Mouse (Mus musculus): ENCODE measurements at regions not wholly inside any gene's neighbourhood (a gene's known extent, or its start where the extent isn't known, plus 50 kb on each side); places are given as distances from the start of the nearest gene placed in this dataset.

DNA sequence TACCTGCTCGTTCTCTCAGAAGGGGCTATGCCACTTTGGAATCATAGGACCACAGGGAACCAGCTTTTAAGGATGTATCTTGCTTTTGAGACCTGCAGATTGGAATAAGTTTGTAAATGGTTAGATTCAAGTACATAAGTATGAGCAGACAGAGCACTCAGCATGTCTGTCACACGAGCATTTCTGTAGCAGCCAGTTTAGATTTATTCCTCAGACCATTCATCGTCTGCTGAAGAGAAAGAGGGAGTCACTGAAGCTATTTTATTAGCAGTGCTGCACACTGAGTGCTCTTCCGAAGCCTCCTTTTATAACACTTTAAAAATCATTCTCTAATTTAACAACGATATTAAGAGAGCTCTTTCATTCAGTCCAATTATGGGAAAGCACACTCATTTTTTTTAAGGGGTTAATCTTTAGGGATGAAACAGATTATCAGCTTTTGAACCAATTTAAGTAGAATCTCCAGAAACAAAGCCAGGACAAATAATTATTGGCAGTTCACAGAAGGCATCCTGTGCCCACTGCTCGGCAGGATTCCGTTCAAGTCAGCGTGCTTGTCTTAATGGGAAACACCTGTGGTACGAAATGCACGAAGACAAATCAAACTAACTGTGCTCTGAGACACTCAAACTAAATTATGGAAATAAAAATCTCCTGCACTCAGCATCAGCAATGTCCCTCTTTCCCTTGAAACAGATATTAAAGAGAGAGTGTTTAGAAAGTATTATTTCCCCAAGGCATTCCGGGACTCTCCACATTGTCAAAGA, 846.3 kb upstream of the Adgrl2 start:
- 43% methylated on average over 11 of the region's 11 CpGs for WGBS

GRCm38 (mm10) chr3:149827181-149827580, 836.8 kb upstream of the Adgrl2 start:
- no peaks in the 10 kb centered on the region for H3K27me3 ChIP-seq (ENCODE audit: control insufficient read depth, insufficient read depth, low read length)
- H3K4me3 ChIP-seq (replicated peaks; ENCODE audit: insufficient read depth, low read depth, low read length): no peak overlapping the region
- no peak overlapping the region for H3K27ac ChIP-seq (ENCODE audit: insufficient read depth, low read length)
- no peak for TF ChIP-seq CTCF (IDR thresholded peaks at IDR 0.05; ENCODE audit: borderline replicate concordance, insufficient read depth, low read depth, low read length)
- TF ChIP-seq POLR2A (IDR thresholded peaks at IDR 0.05; ENCODE audit: borderline replicate concordance, insufficient read depth, low read length): no peak
- no peak for DNase-seq
- no peaks in the 10 kb centered on the region for H3K4me1 ChIP-seq (ENCODE audit: control insufficient read depth, insufficient read depth, low read length)
- 91% methylated on average over 2 of the region's 2 CpGs for WGBS

More for the DNA sequence above, 846.3 kb upstream of the Adgrl2 start:
- Histone ChIP-seq H3K27ac (ENCODE audit: insufficient read depth, low read length) (no peak overlapping the region), H3K4me1 (ENCODE audit: control insufficient read depth, insufficient read depth, low read length) (no peaks in the 10 kb centered on the region), H3K4me3 (replicated peaks; ENCODE audit: insufficient read depth, low read depth, low read length) (no peak overlapping the region), H3K27me3 (ENCODE audit: control insufficient read depth, insufficient read depth, low read length) (no peaks in the 10 kb centered on the region)
- TF ChIP-seq CTCF (IDR thresholded peaks at IDR 0.05; ENCODE audit: borderline replicate concordance, insufficient read depth, low read depth, low read length) (no peak), POLR2A (IDR thresholded peaks at IDR 0.05; ENCODE audit: borderline replicate concordance, insufficient read depth, low read length) (no peak)
- DNase-seq: no peak

- no peaks in the 10 kb centered on the region for H3K27me3 ChIP-seq (ENCODE audit: control insufficient read depth, insufficient read depth, low read length)
- 81% methylated on average over 9 of the region's 9 CpGs for WGBS
- TF ChIP-seq CTCF (IDR thresholded peaks at IDR 0.05; ENCODE audit: borderline replicate concordance, insufficient read depth, low read depth, low read length) (no peak), POLR2A (IDR thresholded peaks at IDR 0.05; ENCODE audit: borderline replicate concordance, insufficient read depth, low read length) (no peak)
Measured at GRCm38 (mm10) chr3:149826757-149827156, 836.4 kb upstream of the Adgrl2 start.

GRCm38 (mm10) chr3:149820670-149821069, 830.3 kb upstream of the Adgrl2 start:
- no peak for DNase-seq
- Histone ChIP-seq H3K27ac (ENCODE audit: insufficient read depth, low read length) (no peak overlapping the region), H3K27me3 (ENCODE audit: control insufficient read depth, insufficient read depth, low read length) (no peaks in the 10 kb centered on the region), H3K4me3 (replicated peaks; ENCODE audit: insufficient read depth, low read depth, low read length) (no peak overlapping the region), H3K4me1 (ENCODE audit: control insufficient read depth, insufficient read depth, low read length) (no peaks in the 10 kb centered on the region)
- WGBS: 84% methylated on average over 3 of the region's 3 CpGs
- TF ChIP-seq CTCF (IDR thresholded peaks at IDR 0.05; ENCODE audit: borderline replicate concordance, insufficient read depth, low read depth, low read length) (no peak), POLR2A (IDR thresholded peaks at IDR 0.05; ENCODE audit: borderline replicate concordance, insufficient read depth, low read length) (no peak)

More at GRCm38 (mm10) chr3:149826757-149827156, 836.4 kb upstream of the Adgrl2 start:
- no peak for DNase-seq
- no peaks in the 10 kb centered on the region for H3K4me1 ChIP-seq (ENCODE audit: control insufficient read depth, insufficient read depth, low read length)
- no peak overlapping the region for H3K4me3 ChIP-seq (replicated peaks; ENCODE audit: insufficient read depth, low read depth, low read length)
- H3K27ac ChIP-seq (ENCODE audit: insufficient read depth, low read length): no peak overlapping the region

DNA sequence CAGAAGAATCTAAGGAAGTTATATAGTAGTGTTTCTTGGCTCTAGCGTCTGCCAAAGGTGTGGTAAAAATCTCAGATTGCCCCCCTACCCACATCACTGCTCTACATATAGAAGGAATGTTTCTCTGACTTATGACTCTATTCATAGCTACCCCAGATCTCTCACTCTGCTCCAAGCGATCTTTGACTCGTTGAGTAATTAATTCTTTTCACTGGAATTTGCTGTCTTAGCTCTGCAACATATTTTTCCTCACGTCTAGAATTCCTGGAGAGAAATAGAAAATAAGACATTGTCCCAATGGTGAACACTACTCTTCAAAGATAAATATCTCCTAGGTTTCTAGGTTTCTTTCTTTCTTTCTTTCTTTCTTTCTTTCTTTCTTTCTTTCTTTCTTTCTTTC, 829.5 kb upstream of the Adgrl2 start:
- Histone ChIP-seq H3K27ac (ENCODE audit: insufficient read depth, low read length) (no peak overlapping the region), H3K27me3 (ENCODE audit: control insufficient read depth, insufficient read depth, low read length) (no peaks in the 10 kb centered on the region), H3K4me3 (replicated peaks; ENCODE audit: insufficient read depth, low read depth, low read length) (no peak overlapping the region), H3K4me1 (ENCODE audit: control insufficient read depth, insufficient read depth, low read length) (no peaks in the 10 kb centered on the region)
- no peak for TF ChIP-seq CTCF (IDR thresholded peaks at IDR 0.05; ENCODE audit: borderline replicate concordance, insufficient read depth, low read depth, low read length)
- TF ChIP-seq POLR2A (IDR thresholded peaks at IDR 0.05; ENCODE audit: borderline replicate concordance, insufficient read depth, low read length): no peak
- no peak for DNase-seq
- 75% methylated on average over 4 of the region's 4 CpGs for WGBS

DNA sequence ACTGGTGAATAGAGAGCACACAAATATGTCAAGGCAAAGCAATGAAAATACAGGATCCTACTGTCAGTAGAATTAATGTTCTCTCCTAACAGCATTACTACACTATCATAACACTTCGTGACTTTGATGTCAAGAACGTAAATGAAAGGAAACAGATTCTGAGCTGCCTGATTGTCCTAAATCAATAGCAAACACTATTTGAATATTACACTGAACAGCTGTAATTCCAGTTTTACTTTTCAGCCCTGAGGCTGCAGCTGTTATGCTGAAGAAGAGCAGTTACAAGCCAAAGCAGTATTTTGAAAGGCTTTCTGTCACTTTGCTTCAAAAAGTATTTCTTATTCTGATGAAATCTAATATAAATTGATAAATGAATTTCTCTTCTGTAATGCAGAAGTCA, 828.7 kb upstream of the Adgrl2 start:
- 87% methylated on average over 2 of the region's 2 CpGs for WGBS
- Histone ChIP-seq H3K4me3 (replicated peaks; ENCODE audit: insufficient read depth, low read depth, low read length) (no peak overlapping the region), H3K27ac (ENCODE audit: insufficient read depth, low read length) (no peak overlapping the region), H3K4me1 (ENCODE audit: control insufficient read depth, insufficient read depth, low read length) (no peaks in the 10 kb centered on the region), H3K27me3 (ENCODE audit: control insufficient read depth, insufficient read depth, low read length) (no peaks in the 10 kb centered on the region)
- TF ChIP-seq POLR2A (IDR thresholded peaks at IDR 0.05; ENCODE audit: borderline replicate concordance, insufficient read depth, low read length): no peak
- no peak for TF ChIP-seq CTCF (IDR thresholded peaks at IDR 0.05; ENCODE audit: borderline replicate concordance, insufficient read depth, low read depth, low read length)
- DNase-seq: no peak

DNA sequence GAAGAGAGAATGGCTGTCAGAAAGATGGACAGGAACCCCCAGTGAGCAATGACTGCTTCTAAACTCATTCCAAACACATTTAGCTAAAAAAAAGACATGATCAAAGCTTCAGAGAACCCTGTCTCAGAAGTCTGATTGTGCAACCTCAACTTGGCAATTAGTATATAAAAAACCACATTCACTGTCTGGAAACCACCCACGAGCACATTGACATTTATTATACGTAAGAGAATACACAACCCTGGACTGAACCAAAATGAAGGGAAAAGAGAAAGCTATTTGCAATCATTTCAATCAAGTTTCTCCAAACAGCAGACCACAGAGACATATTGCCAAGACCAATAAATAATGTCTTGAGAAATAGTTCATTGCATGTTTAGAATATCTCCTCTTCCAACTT, 820.7 kb upstream of the Adgrl2 start:
- no peak for DNase-seq
- Histone ChIP-seq H3K4me3 (replicated peaks; ENCODE audit: insufficient read depth, low read depth, low read length) (no peak overlapping the region), H3K27ac (ENCODE audit: insufficient read depth, low read length) (no peak overlapping the region), H3K27me3 (ENCODE audit: control insufficient read depth, insufficient read depth, low read length) (no peaks in the 10 kb centered on the region), H3K4me1 (ENCODE audit: control insufficient read depth, insufficient read depth, low read length) (no peaks in the 10 kb centered on the region)
- WGBS: 61% methylated on average over 2 of the region's 2 CpGs
- TF ChIP-seq POLR2A (IDR thresholded peaks at IDR 0.05; ENCODE audit: borderline replicate concordance, insufficient read depth, low read length) (no peak), CTCF (IDR thresholded peaks at IDR 0.05; ENCODE audit: borderline replicate concordance, insufficient read depth, low read depth, low read length) (no peak)

DNA sequence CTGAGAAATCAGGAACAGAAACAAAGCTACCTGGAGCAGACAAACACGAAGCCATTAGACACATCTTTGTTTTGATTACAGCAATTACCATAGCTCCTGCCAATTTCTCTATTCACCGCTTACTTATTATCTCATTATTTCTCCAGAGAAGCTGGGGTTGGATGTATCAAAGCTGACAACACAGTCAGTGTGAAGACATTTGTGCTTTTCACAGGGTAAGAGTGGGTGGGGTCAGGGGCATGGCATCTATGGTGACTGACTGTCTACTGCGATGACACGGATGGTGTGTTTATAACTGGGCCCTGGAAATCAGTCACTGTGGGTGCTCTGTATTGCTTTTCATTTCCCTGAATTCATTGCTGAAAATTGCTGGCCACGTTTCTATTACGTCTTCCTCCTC, 815.0 kb upstream of the Adgrl2 start:
- TF ChIP-seq POLR2A (IDR thresholded peaks at IDR 0.05; ENCODE audit: borderline replicate concordance, insufficient read depth, low read length) (no peak), CTCF (IDR thresholded peaks at IDR 0.05; ENCODE audit: borderline replicate concordance, insufficient read depth, low read depth, low read length) (no peak)
- no peak for DNase-seq
- Histone ChIP-seq H3K27me3 (ENCODE audit: control insufficient read depth, insufficient read depth, low read length) (no peaks in the 10 kb centered on the region), H3K27ac (ENCODE audit: insufficient read depth, low read length) (no peak overlapping the region), H3K4me3 (replicated peaks; ENCODE audit: insufficient read depth, low read depth, low read length) (no peak overlapping the region), H3K4me1 (ENCODE audit: control insufficient read depth, insufficient read depth, low read length) (no peaks in the 10 kb centered on the region)
- 73% methylated on average over 6 of the region's 6 CpGs for WGBS
